Mouse (Mus musculus) embryonic stem cell, embryonic (primary cell): ENCODE measurements around the gene Sympk.

Experiments used
- CTCF ChIA-PET, 4 experiments: fragments of 300-600 bp in 2 of 4; fragments of 350-600 bp in 2 of 4; sonication (Branson Sonifier 250); formaldehyde crosslinking; loops; one replicate each; lab custom pipeline; 2022; ENCODE audit warnings: inconsistent platforms in 2 of 4; lab: Charles Lee
- POLR2A ChIA-PET, 4 experiments: fragments of 300-600 bp in 2 of 4; fragments of 350-600 bp in 2 of 4; sonication (Branson Sonifier 250); formaldehyde crosslinking; loops; one replicate each; lab custom pipeline; 2022; ENCODE audit warnings: antibody characterized with exemption in 4 of 4, inconsistent platforms in 1 of 4; lab: Charles Lee

The Sympk gene

DNA sequence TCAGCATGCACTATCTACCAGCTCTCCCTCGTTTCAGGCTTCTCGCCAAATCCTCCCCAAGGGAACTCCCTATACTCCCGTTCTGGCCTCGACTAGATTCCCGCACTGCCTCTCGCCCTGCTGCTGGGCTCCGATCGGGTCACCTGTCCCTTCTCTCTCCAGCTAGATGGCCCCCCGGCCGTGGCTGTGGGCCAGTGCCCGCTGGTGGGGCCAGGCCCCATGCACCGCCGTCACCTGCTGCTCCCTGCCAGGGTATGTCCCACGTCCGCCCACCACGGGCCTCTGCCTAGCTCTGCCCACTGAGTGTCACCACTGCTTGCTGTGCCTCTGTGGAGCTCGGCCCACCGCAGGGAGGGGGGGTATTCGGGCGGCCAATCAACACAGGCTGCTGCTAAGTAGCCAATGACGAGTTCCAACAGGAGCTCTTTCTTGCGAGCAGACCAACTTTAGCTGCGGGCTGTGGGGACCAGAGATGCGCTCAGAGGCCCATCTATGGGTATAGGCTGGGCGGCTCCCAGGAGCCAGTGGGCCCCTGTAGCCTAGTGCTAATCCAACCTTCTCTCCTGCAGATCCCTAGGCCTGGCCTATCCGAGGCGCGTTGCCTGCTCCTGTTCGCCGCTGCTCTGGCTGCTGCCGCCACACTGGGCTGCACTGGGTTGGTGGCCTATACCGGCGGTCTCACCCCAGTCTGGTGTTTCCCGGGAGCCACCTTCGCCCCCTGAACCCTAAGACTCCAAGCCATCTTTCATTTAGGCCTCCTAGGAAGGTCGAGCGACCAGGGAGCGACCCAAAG is 68.4 kb downstream of the Sympk start:
- ChIA-PET CTCF (interaction anchor here (0.6 to 15.2 kb wide), 79 partner anchors 9 to 580 kb away, joined by 3 to 356 read pairs (median 6); partner anchors contain the start of genes Rsph6a (in 4 of the 4), Dmwd (in 3 of the 4), Dmpk (in 2 of the 4) and Eml2 (in 2 of the 4)), POLR2A (interaction anchor here (0.5 to 18.1 kb wide), 60 partner anchors 8 to 870 kb away, joined by 3 to 172 read pairs (median 5); partner anchors contain the start of genes Rsph6a (in 4 of the 4), Dmwd (in 3 of the 4), Dmpk (in 2 of the 4) and Fbxo46 (in 2 of the 4))

GRCm38 (mm10) chr7:19093174-19093521 is 69.0 kb downstream of the Sympk start:
- POLR2A ChIA-PET, result interaction anchor here (0.5 to 18.1 kb wide), 71 partner anchors 7 to 871 kb away, joined by 3 to 172 read pairs (median 5); partner anchors contain the start of genes Rsph6a (in 4 of the 4), Dmwd (in 3 of the 4), Dmpk (in 2 of the 4) and Fbxo46 (in 2 of the 4)
- CTCF ChIA-PET, result interaction anchor here (0.6 to 15.2 kb wide), 87 partner anchors 9 to 579 kb away, joined by 3 to 356 read pairs (median 5); partner anchors contain the start of genes Rsph6a (in 4 of the 4), Dmpk (in 3 of the 4), Dmwd (in 3 of the 4) and Eml2 (in 2 of the 4)

- POLR2A ChIA-PET, result interaction anchor here in 3 of 4 experiments (0.5 to 18.1 kb wide), 71 partner anchors 8 to 871 kb away, joined by 3 to 172 read pairs (median 5); partner anchors contain the start of genes Dmwd (in 3 of the 3), Fbxo46 (in 3 of the 3), Rsph6a (in 3 of the 3) and Dmpk (in 2 of the 3)
- CTCF ChIA-PET, result interaction anchor here (0.6 to 15.2 kb wide), 82 partner anchors 8 to 295 kb away, joined by 3 to 356 read pairs (median 6); partner anchors contain the start of genes Rsph6a (in 4 of the 4), Dmpk (in 3 of the 4), Dmwd (in 3 of the 4) and Eml2 (in 2 of the 4)
Measured at GRCm38 (mm10) chr7:19093537-19094385, 69.6 kb downstream of the Sympk start.

DNA sequence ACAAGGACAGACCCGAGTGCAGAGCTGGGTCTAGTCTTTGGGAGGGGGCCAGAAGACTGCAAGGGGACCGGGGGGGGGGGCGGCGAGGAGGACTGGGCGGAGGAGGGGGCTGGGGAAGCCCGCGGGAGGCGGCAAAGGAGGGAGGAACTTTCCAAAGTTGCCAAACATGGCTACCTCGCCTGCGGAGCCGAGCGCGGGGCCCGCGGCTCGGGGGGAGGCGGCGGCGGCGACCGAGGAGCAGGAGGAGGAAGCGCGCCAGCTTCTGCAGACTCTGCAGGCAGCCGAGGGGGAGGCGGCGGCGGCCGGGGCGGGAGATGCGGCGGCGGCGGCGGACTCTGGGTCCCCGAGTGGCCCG is 70.3 kb downstream of the Sympk start, which contains the start of gene Six5:
Gene Six5 (plus strand): TSS at position 124 of the 355 bp plus-strand sequence.
- ChIA-PET POLR2A (interaction anchor here in 3 of 4 experiments (0.6 to 18.1 kb wide), 27 partner anchors 8 to 534 kb away, joined by 3 to 172 read pairs (median 7); partner anchors contain the start of genes Dmwd (in 3 of the 3), Fbxo46 (in 3 of the 3), Rsph6a (in 3 of the 3) and Dmpk (in 2 of the 3)), CTCF (interaction anchor here (0.6 to 15.2 kb wide), 21 partner anchors 13 to 187 kb away, joined by 3 to 356 read pairs (median 10); partner anchors contain the start of genes Dmwd (in 3 of the 4), Gm4969 (in 2 of the 4), Eml2 (in 1 of the 4) and Fbxo46 (in 1 of the 4))

DNA sequence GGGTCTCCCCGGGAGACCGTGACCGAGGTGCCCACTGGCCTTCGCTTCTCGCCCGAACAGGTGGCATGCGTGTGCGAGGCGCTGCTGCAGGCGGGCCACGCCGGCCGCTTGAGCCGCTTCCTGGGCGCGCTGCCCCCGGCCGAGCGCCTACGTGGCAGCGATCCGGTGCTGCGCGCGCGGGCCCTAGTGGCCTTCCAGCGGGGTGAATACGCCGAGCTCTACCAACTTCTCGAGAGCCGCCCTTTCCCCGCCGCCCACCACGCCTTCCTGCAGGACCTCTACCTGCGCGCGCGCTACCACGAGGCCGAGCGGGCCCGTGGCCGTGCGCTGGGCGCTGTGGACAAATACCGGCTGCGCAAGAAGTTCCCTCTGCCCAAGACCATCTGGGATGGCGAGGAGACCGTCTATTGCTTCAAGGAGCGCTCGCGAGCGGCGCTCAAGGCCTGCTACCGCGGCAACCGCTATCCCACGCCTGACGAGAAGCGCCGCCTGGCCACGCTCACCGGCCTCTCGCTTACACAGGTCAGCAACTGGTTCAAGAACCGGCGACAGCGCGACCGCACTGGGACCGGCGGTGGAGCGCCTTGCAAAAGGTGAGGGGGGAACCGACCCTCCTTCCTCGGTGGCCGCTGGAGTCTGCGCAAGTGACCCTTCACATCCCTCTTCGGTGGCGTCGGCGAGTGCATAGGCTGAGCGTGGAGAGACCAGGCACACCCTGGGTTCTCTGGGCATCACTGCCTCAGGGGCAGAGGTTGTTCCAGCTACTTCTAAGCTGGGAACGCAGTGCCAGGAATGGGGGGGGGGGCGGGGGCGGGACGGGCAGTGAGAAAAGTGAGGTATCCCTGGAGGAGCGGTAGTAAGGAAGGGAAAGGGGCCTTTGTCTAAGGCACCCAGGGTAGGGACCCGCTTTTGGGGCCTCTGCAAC is 70.9 kb downstream of the Sympk start:
- POLR2A ChIA-PET, result interaction anchor here in 2 of 4 experiments (0.8 to 18.1 kb wide), 24 partner anchors 9 to 534 kb away, joined by 3 to 172 read pairs (median 5); partner anchors contain the start of genes Dmpk (in 2 of the 2), Dmwd (in 2 of the 2), Fbxo46 (in 2 of the 2) and Gm4969 (in 2 of the 2)
- CTCF ChIA-PET, result interaction anchor here in 3 of 4 experiments (0.8 to 15.2 kb wide), 8 partner anchors 19 to 91 kb away, joined by 3 to 356 read pairs (median 12); partner anchors contain the start of genes Dmwd (in 3 of the 3), Foxa3 (in 1 of the 3) and Irf2bp1 (in 1 of the 3)

DNA sequence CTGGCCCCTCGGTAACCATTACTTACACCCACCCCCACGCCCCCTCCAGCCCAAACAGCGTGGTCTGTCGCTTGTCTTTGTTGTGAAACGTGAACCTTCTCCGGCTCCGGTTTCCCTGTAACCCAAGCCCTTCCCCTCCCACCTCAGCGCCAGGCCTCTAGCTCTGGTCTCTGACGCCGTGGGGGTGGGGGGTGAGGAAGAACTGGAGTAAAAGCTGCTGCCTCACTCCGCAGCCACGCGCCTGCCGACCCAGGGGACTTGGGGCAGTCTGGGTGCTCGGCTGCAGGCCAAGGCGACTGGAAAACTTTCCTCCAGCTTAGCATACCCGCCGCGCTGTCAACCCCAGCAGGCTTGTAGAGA is 71.6 kb downstream of the Sympk start:
- ChIA-PET CTCF (interaction anchor here in 2 of 4 experiments (0.8 to 15.2 kb wide), 5 partner anchors 19 to 42 kb away, joined by 3 to 356 read pairs (median 3); partner anchors contain the start of gene Dmwd (in 1 of the 2)), POLR2A (interaction anchor here in 3 of 4 experiments (0.5 to 18.1 kb wide), 16 partner anchors 12 to 228 kb away, joined by 3 to 172 read pairs (median 4); partner anchors contain the start of genes Fbxo46 (in 2 of the 3), Gm4969 (in 2 of the 3), Dmpk (in 1 of the 3) and Dmwd (in 1 of the 3))

- POLR2A ChIA-PET, result interaction anchor here in 3 of 4 experiments (0.5 to 18.1 kb wide), 15 partner anchors 12 to 227 kb away, joined by 3 to 172 read pairs (median 4); partner anchors contain the start of genes Fbxo46 (in 2 of the 3), Gm4969 (in 2 of the 3), Dmpk (in 1 of the 3) and Dmwd (in 1 of the 3)
- CTCF ChIA-PET, result interaction anchor here in 2 of 4 experiments (0.9 to 15.2 kb wide), 4 partner anchors 18 to 43 kb away, joined by 3 to 356 read pairs (median 4); partner anchors contain the start of gene Dmwd (in 1 of the 2)
Measured at GRCm38 (mm10) chr7:19096421-19096976, 72.3 kb downstream of the Sympk start.

DNA sequence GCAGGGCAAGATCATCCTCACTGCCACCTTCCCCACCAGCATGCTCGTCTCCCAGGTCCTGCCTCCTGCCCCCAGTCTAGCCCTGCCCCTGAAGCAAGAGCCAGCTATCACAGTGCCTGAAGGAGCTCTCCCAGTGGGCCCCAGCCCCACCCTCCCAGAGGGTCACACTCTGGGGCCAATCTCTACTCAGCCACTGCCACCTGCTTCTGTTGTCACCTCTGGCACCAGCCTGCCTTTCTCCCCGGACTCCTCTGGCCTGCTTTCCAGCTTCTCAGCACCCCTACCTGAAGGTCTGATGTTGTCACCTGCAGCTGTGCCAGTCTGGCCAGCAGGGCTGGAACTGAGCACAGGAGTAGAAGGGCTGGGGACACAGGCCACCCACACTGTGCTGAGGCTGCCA is 73.0 kb downstream of the Sympk start:
- ChIA-PET POLR2A (interaction anchor here in 2 of 4 experiments (0.6 to 18.1 kb wide), 5 partner anchors 17 to 371 kb away, joined by 3 to 172 read pairs (median 3); partner anchors contain the start of genes Dmwd (in 1 of the 2), Fbxo46 (in 1 of the 2) and Gm4969 (in 1 of the 2)), CTCF (interaction anchor here in 1 of 4 experiments (15.2 kb wide), 1 partner anchor 24 kb away, joined by 356 read pairs; the partner anchor contains the start of gene Dmwd)

DNA sequence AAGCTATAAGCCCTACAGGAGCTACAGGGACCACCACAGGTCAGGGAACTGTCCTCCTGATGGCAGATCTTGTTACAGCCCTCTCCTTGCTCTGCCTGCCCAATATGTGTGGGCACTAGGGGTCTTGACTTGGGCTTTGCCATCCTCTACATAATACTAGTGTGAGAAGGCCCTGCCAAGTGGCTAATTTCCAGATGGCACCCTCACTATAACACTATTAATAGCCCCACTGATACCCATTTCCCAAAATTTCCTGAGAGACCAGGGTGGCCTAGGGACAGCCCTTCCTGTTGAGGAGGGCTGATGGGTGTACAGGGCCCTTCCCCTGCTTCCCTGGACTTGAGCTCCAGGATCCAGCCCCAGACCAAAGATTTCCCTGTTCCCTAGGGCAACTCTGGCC is 73.7 kb downstream of the Sympk start:
- POLR2A ChIA-PET, result interaction anchor here in 2 of 4 experiments (1.2 to 18.1 kb wide), 3 partner anchors 18 to 21 kb away, joined by 3 to 172 read pairs (median 26); partner anchors contain the start of genes Dmwd (in 1 of the 2), Fbxo46 (in 1 of the 2) and Gm4969 (in 1 of the 2)
- CTCF ChIA-PET, result interaction anchor here in 2 of 4 experiments (0.6 to 15.2 kb wide), 3 partner anchors 17 to 617 kb away, joined by 3 to 356 read pairs (median 5); partner anchors contain the start of gene Dmwd (in 1 of the 2)

DNA sequence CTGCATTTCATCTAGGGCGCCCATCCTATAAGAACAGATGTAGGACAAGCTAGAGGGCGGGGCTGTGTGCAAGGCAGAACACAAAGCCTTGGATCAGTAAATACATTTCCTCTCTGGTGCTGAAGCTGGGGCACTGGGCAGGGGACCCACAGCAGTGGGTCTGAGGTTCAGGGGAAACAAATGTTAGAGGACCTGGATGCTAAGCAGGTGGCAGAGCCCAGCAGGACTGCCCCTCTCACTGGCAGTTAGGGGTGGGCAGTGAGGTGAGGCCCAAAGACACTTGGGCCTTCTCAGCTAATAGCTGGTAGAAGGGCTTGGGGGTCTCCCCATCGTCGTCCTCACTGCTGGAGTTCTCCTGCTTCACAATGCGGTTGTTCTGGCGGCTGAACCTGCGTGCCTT is 74.6 kb downstream of the Sympk start:
- ChIA-PET POLR2A (interaction anchor here in 3 of 4 experiments (0.5 to 18.1 kb wide), 5 partner anchors 13 to 542 kb away, joined by 3 to 172 read pairs (median 3); partner anchors contain the start of genes Dmwd (in 1 of the 3) and Fbxo46 (in 1 of the 3)), CTCF (interaction anchor here in 2 of 4 experiments (0.9 to 2.1 kb wide), 3 partner anchors 10 to 26 kb away, joined by 4 to 5 read pairs (median 5); no protein-coding TSS in a partner anchor)

GRCm38 (mm10) chr7:19100290-19100689 is 76.1 kb downstream of the Sympk start:
- ChIA-PET POLR2A (interaction anchor here in 1 of 4 experiments (0.5 to 18.1 kb wide), 3 partner anchors 11 to 36 kb away, joined by 3 to 172 read pairs (median 3); partner anchors contain the start of gene Dmwd), CTCF (no interaction called here)

- POLR2A ChIA-PET, result interaction anchor here in 1 of 4 experiments (1.1 kb wide), 1 partner anchor 11 kb away, joined by 3 read pairs; no protein-coding TSS in a partner anchor
- CTCF ChIA-PET, result interaction anchor here in 1 of 4 experiments (2.9 kb wide), 1 partner anchor 11 kb away, joined by 8 read pairs; no protein-coding TSS in a partner anchor
Measured at GRCm38 (mm10) chr7:19103741-19104140, 79.6 kb downstream of the Sympk start.
